Mouse (Mus musculus) embryonic stem cell, embryonic (primary cell): ENCODE results near the gene Hlf.

Experiments used
- CTCF ChIA-PET, 4 experiments: fragments of 300-600 bp in 2 of 4; fragments of 350-600 bp in 2 of 4; sonication (Branson Sonifier 250); formaldehyde crosslinking; loops; one replicate each; lab custom pipeline; 2022; ENCODE audit warnings: inconsistent platforms in 2 of 4; lab: Charles Lee
- POLR2A ChIA-PET, 4 experiments: fragments of 300-600 bp in 2 of 4; fragments of 350-600 bp in 2 of 4; sonication (Branson Sonifier 250); formaldehyde crosslinking; loops; one replicate each; lab custom pipeline; 2022; ENCODE audit warnings: antibody characterized with exemption in 4 of 4, inconsistent platforms in 1 of 4; lab: Charles Lee

Hlf gene

DNA sequence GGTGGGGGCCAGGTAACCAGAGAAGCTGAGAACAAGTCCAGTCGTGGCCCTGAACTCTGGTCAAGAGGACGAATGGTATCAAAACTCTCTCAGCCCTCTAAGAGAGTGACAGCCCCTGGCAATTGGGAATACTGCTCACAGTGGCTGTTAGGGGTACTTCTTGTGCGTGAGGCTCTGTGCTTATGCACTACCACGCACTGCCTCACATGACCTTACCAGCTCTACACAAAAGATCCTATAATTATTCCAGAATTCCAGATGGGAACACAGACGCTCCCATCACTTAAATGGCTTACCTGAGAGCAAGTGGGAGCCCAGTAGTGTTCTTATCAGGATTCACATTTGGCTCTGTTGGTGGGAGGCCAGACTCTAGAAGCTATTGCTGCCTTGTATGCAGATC lies 9.6 kb downstream of the Hlf start:
- ChIA-PET CTCF (interaction anchor here in 1 of 4 experiments (0.5 kb wide), 1 partner anchor 902 kb away, joined by 3 read pairs; no protein-coding TSS in a partner anchor), POLR2A (interaction anchor here in 2 of 4 experiments (0.6 to 2.2 kb wide), 2 partner anchors 132 to 271 kb away, joined by 3 to 4 read pairs; partner anchors contain the start of gene Mmd (in 1 of the 2))

DNA sequence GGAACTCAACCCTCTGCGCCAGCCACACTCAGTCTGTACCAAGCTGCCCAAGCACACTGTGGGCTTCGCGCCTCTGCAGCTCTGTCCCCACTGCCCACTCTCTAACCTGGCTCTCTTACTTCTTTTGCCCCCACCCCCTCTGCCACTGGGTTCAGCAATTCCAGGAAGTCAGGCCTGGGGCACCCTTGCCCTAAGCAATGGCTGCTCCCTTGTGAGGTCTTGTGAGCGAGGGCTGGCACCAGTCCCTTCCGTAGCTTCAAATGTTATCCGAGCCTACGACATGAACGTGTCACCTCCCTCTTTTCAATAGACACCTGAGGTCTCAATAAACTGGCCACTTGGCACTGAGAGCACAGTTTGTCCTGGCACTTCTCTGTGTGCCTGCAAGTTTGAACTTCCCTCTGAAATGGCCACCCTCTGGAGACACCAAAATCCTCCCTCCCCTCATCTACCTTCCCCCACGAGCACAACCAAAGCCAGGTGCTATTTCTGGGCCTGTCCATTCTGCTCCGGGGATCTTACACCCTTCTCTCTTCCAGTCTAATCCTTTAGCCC lies 10.5 kb downstream of the Hlf start:
- ChIA-PET POLR2A (interaction anchor here in 1 of 4 experiments (0.6 kb wide), 1 partner anchor 285 kb away, joined by 3 read pairs; no protein-coding TSS in a partner anchor), CTCF (interaction anchor here in 1 of 4 experiments (0.7 kb wide), 1 partner anchor 942 kb away, joined by 4 read pairs; no protein-coding TSS in a partner anchor)

DNA sequence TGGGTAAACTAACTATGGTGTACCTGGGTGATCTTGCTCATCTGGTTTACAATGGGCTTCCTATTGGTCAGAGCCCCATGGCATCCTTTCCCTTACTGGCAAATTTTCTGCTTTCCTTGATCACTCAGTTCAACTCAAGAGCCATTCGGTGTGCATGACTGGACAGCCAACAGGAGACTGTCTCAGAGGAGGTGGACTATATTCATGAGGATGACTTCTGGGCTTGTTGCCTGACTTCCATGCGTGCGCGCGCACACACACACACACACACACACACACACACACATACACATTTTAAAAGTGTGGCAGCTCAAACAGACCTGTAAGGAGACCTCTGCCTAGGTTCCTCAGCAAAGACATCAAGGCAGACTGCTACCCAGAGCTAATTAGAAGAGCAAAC lies 12.7 kb downstream of the Hlf start:
- CTCF ChIA-PET = no interaction called here
- POLR2A ChIA-PET = no interaction called here

DNA sequence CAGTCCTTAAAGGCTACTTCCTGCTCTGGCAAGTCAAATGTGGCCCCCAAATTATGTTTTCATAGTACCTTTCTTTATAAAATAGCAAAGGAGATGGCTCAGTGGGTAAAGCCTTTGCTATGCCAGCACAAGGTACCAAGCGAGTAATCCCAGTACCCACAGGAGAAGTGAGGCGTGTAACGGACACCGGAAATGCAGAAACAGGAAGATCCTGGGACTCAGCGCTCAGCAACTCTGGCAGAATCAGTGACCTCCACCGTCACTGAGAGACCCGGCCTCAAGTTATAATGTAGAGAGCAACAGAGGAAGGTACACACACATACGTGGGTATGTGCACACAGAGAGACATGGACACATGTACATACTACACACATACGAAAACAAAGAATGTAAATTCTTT lies 14.3 kb downstream of the Hlf start:
- CTCF ChIA-PET = no interaction called here

GRCm38 (mm10) chr11:90371470-90372100 lies 19.1 kb downstream of the Hlf start:
- ChIA-PET CTCF (no interaction called here), POLR2A (interaction anchor here in 2 of 4 experiments (0.5 to 0.6 kb wide), 2 partner anchors 11 to 19 kb away, joined by 3 read pairs; no protein-coding TSS in a partner anchor)

More for the DNA sequence above, 14.3 kb downstream of the Hlf start:
- POLR2A ChIA-PET = no interaction called here

DNA sequence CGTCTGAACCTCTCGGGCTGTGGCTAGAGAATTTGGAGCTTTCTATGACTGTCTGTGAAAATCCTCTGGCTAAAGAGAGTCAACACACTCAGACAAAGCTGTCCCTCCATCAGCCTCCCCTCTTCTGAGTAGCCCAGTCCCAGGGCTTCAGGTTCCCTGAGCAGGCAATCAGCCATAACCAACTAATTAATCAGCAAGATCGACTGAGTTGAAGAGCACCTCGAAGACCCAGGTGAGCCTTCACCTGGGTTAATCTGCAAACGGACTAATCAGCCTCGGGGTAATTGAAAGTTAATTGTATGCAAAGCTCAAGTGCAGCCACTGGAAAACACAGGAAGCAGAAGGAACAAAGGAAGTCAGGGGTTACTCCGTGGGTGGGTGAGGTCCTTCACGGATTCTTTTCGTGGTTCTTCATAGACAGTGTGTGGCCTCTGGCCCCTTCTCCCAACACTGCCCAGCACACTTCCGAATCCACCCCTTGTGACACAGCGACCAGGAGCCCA lies 19.9 kb downstream of the Hlf start:
- ChIA-PET POLR2A (interaction anchor here in 1 of 4 experiments (0.5 kb wide), 1 partner anchor 19 kb away, joined by 3 read pairs; no protein-coding TSS in a partner anchor), CTCF (no interaction called here)

DNA sequence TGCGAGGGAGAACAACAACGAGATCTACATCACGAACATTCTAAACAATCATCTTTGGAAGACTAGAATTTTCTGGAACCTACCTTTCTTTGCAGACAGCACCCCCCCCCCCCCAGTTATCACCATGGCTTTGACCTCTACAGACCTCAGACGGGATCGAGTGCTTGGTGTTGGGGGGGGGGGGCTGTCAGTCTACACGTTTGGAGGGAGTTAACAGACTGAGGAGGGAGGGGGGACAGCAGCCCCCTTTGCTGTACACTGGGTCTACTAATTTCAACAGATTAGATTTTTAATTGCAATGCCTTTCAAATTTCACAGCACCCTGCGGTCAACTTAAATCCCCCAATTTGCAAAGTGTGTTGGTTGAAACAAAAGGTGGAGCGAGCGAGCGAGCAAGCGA lies 20.3 kb downstream of the Hlf start:
- POLR2A ChIA-PET = interaction anchor here in 1 of 4 experiments (0.6 to 0.7 kb wide), 2 partner anchors 29 to 47 kb away, joined by 4 read pairs; no protein-coding TSS in a partner anchor
- CTCF ChIA-PET = no interaction called here

- POLR2A ChIA-PET = interaction anchor here in 2 of 4 experiments (0.6 to 0.9 kb wide), 3 partner anchors 13 to 48 kb away, joined by 4 read pairs; no protein-coding TSS in a partner anchor
- CTCF ChIA-PET = no interaction called here
Observed at GRCm38 (mm10) chr11:90369605-90370004, 21.1 kb downstream of the Hlf start.

DNA sequence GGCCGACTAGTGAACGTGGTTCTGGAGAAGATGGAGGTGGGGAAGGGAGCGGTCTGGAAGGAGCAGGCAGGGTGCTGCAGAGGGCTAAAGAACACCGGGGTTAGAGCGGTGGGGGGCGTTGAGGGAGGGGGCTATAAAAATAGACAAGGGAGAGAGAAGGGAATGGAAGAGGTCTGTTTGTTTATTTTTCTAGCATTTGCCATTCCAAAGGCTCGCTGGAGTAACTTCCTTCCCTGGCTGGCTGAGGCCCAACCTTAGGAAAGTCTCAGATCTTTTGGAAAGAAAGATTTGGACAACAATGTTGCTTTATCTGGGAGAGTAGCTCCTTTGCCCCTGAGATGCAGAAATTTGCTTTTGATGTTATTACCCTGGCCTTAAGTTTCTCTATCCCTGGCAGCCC lies 21.6 kb downstream of the Hlf start:
- ChIA-PET CTCF (no interaction called here), POLR2A (interaction anchor here in 1 of 4 experiments (0.6 to 0.9 kb wide), 2 partner anchors 13 to 16 kb away, joined by 3 to 4 read pairs; no protein-coding TSS in a partner anchor)

GRCm38 (mm10) chr11:90367894-90368860 lies 22.5 kb downstream of the Hlf start:
- CTCF ChIA-PET = no interaction called here
- POLR2A ChIA-PET = interaction anchor here in 2 of 4 experiments (0.6 kb wide), 2 partner anchors 15 to 704 kb away, joined by 3 read pairs; no protein-coding TSS in a partner anchor

DNA sequence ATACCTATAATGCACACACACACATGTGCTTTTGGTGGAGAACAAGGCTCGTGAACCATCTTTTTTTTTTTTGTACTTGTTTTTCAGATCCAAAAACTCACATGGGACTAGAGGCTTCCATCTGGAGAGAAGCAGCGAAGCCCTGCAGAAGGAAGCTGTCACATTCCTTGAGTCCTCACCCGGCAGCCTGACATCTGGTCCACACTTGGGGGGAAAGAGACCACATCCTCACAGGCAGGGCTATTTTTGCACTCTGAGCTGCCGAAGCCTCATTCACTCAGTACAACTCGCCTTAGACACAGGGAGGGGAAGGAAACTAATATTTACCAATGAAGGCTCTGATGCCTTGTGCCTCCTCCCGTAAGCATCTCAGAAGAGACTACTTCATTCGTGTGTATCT lies 25.8 kb downstream of the Hlf start:
- POLR2A ChIA-PET = no interaction called here
- CTCF ChIA-PET = no interaction called here

GRCm38 (mm10) chr11:90363821-90364497 lies 26.7 kb downstream of the Hlf start:
- CTCF ChIA-PET = no interaction called here

DNA sequence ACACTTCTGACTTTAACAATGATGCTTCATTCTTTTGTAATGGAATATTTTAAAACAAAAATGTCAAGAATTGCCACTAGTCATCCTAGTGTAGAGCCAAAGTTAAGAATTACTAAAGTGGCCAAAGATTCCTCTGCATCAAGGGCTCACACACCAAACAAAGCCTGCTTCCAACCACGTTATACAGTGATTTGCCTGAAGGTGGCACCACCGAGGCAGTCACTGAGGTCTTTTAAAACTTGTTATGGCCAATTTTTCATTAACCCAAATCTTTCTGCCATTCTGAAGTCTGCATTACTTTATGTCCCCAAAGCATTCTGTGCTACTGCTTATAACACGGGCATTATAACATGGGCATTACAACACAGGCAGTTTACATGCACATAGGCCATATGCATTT lies 27.3 kb downstream of the Hlf start:
- CTCF ChIA-PET = no interaction called here
- POLR2A ChIA-PET = no interaction called here

More at GRCm38 (mm10) chr11:90363821-90364497, 26.7 kb downstream of the Hlf start:
- POLR2A ChIA-PET = no interaction called here

DNA sequence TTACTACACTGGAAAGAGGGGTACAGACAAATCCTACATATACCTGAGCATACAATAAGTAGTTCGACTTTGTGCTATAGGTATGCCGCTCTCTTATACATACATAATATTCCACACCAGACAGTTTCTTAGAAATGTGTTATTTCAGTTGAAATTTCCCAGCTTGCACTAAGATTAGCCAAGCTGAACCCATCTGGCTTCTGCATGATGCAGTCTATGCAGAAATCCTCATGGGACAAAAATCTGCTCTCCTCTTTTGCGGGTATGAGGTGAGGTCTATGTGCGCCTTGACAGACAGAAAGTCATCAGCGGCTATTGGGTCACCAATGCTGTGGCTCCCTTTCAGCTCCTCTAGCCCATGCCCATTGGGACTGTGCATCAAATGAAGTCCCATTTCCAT lies 30.2 kb downstream of the Hlf start:
- ChIA-PET CTCF (no interaction called here), POLR2A (no interaction called here)

DNA sequence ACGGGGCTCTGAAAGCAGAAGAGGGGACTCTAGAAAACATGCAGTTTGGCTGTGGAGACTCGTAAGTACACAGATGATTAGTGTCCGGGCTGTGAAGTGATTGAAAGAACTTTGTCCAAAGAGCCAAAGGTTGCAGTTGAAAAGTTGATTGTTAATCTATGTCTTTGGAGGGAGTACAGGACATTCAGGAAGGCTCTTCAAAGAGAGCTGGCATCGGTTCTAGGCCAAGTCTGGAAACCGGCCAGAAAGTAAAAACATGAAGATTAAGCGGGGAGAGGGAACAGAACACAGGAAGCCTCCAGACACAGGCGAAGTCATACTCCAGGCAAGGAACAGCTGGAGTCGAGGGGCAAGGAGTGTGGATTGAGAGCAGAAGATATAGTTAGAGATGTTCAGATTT lies 32.6 kb downstream of the Hlf start:
- CTCF ChIA-PET = no interaction called here
- POLR2A ChIA-PET = interaction anchor here in 1 of 4 experiments (0.6 kb wide), 1 partner anchor 58 kb away, joined by 3 read pairs; no protein-coding TSS in a partner anchor

DNA sequence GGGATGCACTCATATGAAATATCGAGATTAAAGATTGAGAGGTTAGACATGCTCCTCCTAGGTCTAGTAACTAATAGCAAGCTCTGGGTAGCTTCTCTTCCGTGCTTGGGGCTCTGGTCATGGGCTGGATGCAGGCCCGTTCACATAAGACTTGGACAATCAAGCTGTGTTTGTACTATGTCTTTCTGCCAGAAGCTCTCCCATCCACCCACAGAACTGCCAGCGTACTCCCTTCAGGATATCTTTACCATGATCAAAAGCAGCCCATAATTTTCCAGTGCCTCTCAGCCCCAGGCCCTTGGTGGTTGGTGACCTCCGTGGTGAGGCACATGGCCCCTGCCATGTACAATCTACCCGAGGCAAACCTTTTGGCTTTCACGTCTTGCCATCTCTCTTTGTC lies 33.3 kb downstream of the Hlf start:
- POLR2A ChIA-PET = no interaction called here
- CTCF ChIA-PET = no interaction called here

GRCm38 (mm10) chr11:90356495-90357304 lies 34.0 kb downstream of the Hlf start:
- POLR2A ChIA-PET = no interaction called here
- CTCF ChIA-PET = interaction anchor here in 1 of 4 experiments (0.6 kb wide), 1 partner anchor 1209 kb away, joined by 3 read pairs; no protein-coding TSS in a partner anchor
